Mouse (Mus musculus) T-cell, adult 2 months (primary cell): ENCODE results near the gene Gm29776.

Experiments used
- DNase-seq: peaks from one replicate; pipeline ENCODE4 v3.0.0; 2022; ENCODE audit warnings: low spot score

Gm29776 gene

GRCm38 (mm10) chr14:54650621-54651454 lies 47.8 kb downstream of the Gm29776 start:
- DNase-seq = peak; percentile 85

- DNase-seq = no peak
Observed at GRCm38 (mm10) chr14:54647900-54648299, 50.7 kb downstream of the Gm29776 start.

GRCm38 (mm10) chr14:54646898-54647636 lies 51.6 kb downstream of the Gm29776 start:
- no peak for DNase-seq

- no peak for DNase-seq
Observed at GRCm38 (mm10) chr14:54646455-54646854, 52.2 kb downstream of the Gm29776 start.

GRCm38 (mm10) chr14:54644294-54644693 lies 54.3 kb downstream of the Gm29776 start:
- no peak for DNase-seq

GRCm38 (mm10) chr14:54643011-54643410 lies 55.6 kb downstream of the Gm29776 start:
- DNase-seq = no peak
